Mouse (Mus musculus) embryonic fibroblast, embryonic 13.5 days (primary cell): ENCODE measurements around the gene Pon1.

Experiments used
- CTCF ChIP-seq: IDR thresholded peaks from 2 replicates; pipeline ENCODE4 v1.5.1; 2011; ENCODE audit warnings: mild to moderate bottlenecking, control low read depth, low read length, moderate library complexity, borderline replicate concordance; ENCODE audit not compliant: insufficient read depth
- POLR2A ChIP-seq: IDR thresholded peaks from 2 replicates; pipeline ENCODE4 v1.6.1; 2011; ENCODE audit warnings: low read depth, mild to moderate bottlenecking, control low read depth, low read length, moderate library complexity

DNA sequence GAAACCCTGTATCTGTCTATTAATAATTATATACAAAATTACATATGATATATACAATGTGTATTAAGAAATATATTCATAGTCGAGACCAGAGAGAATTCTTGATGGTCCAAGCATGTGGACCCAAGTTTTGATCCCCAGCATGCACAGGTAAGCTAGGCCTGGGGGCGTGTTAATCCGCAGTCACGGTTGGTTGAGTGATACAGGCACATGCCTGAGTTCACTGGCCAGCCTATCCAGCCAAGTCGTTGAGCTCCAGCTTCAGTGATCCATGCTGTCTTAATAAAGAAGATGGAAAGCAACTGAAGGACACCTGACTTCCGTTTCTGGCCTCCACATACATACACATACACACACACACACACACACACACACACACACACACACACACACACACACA lies 57.7 kb downstream of the Pon1 start:
- no peak for TF ChIP-seq CTCF
- no peak for TF ChIP-seq POLR2A
